Mouse (Mus musculus) testis, adult 2 months (tissue): ENCODE results near the gene 4931428F04Rik. TPM values are rescaled to one million over a fixed set of nuclear protein-coding genes. Genes with fewer than 3 reads are reported as not detected.

Source experiments
- H3K27ac ChIP-seq: fragments of 200-500 bp; 2 replicates; pipeline ENCODE4 v1.5.1; 2012; ENCODE audit warnings: low read depth, low read length; ENCODE audit not compliant: control insufficient read depth, insufficient read depth
- H3K27me3 ChIP-seq: fragments of 200-500 bp; 2 replicates; pipeline ENCODE4 v1.6.1; 2012; ENCODE audit warnings: mild to moderate bottlenecking, low read length, moderate library complexity; ENCODE audit not compliant: control insufficient read depth, insufficient read depth
- H3K36me3 ChIP-seq: fragments of 200-500 bp; 2 replicates; pipeline ENCODE4 v1.6.1; 2012; ENCODE audit warnings: mild to moderate bottlenecking, low read length; ENCODE audit not compliant: control insufficient read depth, insufficient read depth
- H3K4me1 ChIP-seq: fragments of 200-500 bp; 2 replicates; pipeline ENCODE4 v1.6.1; 2012; ENCODE audit warnings: low read length; ENCODE audit not compliant: control insufficient read depth, insufficient read depth
- H3K4me3 ChIP-seq: fragments of 200-500 bp; 2 replicates; pipeline ENCODE4 v1.5.1; 2012; ENCODE audit warnings: low read depth, mild to moderate bottlenecking, low read length, moderate library complexity, mixed read lengths; ENCODE audit not compliant: control insufficient read depth
- CTCF ChIP-seq: fragments of 200-500 bp; IDR thresholded peaks from 2 replicates; pipeline ENCODE4 v1.5.1; 2012; ENCODE audit warnings: low read depth, mild to moderate bottlenecking, inconsistent platforms, low read length, moderate library complexity; ENCODE audit not compliant: control insufficient read depth, insufficient read depth, insufficient replicate concordance
- POLR2A ChIP-seq: fragments of 200-500 bp; IDR thresholded peaks from 2 replicates; pipeline ENCODE4 v1.6.1; 2012; ENCODE audit warnings: low read depth, mild to moderate bottlenecking, inconsistent platforms, low read length, moderate library complexity; ENCODE audit not compliant: control insufficient read depth
- polyA plus RNA-seq: library from polyadenylated mRNA; depleted of rRNA; stranded (reverse); fragments of >200 nt; gene quantifications from 2 replicates; pipeline ENCODE4 v1.2.3, GENCODE M21; 2012; rRNA removed

The 4931428F04Rik gene
- polyA plus RNA-seq = 78.2 and 90.9 TPM in 2 replicates

DNA sequence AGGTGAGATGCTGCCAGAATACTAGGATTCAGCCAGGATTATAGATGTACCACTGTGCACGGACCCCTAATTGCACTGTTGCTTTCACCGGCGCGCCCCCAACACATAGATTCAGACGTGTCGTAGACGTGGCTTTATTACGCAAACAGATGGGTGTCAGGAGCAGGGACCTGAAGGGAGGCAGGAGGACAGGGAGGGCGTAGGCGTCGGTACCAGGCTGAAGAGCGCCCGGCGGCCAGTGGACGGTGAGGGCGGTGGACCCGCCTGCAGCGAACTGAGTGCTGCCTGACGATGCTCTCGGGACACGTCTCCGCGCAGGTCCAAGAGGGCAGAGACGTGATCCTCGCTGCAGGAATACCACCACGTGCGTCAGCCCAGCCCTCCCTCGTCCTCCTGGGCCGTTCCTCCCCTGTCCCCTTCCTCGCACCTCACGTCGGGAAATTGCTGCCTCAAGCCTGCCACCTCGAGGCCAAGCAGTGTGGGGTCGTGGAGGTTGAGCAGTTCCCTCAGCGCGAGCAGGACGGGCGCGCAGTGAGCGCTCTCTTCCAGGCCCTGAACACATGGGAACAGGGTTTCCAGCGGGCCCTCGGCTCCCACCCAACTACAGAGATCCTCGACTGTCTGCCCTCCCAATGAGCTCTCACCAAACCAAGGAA, at the start of gene 4931428F04Rik:
Gene 4931428F04Rik (minus strand): TSS at position 60 of the 656 bp plus-strand sequence.
- Histone ChIP-seq H3K4me1 (peaks cover 17% of the 10 kb centered on the region), H3K27ac (peak within 1 kb of the TSS; percentile 67), H3K27me3 (no peaks in the 10 kb centered on the region; the same call in 1 of the 2 replicates), H3K36me3 (no peaks in the 10 kb centered on the region), H3K4me3 (peak within 1 kb of the TSS; percentile 95)
- TF ChIP-seq POLR2A (peak; percentile 90; the same call in 1 of the 2 replicates), CTCF (peak; percentile 40; the same call in 1 of the 2 replicates)

DNA sequence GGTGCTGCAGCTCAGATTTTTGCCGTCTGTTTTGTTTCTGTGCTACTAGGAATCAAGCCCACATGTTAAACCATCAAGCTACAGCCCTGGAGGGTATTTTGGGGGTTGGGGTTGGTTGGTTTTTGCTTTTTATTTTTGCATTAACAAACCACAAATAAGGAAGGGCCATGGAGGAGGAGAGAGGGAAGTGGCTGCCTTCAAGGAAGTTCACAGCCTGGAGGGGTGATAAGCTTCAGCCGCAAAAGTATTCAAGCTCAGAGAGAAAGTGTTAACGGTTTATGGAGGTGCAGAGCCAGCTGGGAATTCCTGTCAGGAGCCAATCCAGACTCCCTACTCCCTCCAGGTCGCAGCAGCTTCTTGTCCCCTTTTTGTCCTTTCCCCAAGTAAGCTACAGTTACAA, 49.3 kb upstream of the 4931428F04Rik start:
- H3K4me1 ChIP-seq = peaks cover 16% of the 10 kb centered on the region
- H3K27ac ChIP-seq = no peak overlapping the region
- H3K27me3 ChIP-seq = no peaks in the 10 kb centered on the region
- H3K36me3 ChIP-seq = peaks cover 1% of the 10 kb centered on the region; the same call in 1 of the 2 replicates
- H3K4me3 ChIP-seq = no peak overlapping the region
- no peak for TF ChIP-seq CTCF

GRCm38 (mm10) chr8:105336373-105337130, 46.9 kb upstream of the 4931428F04Rik start:
- peak overlapping the region; percentile 77 for H3K4me3 ChIP-seq
- no peak overlapping the region for H3K27ac ChIP-seq
- peaks cover 1% of the 10 kb centered on the region; the same call in 1 of the 2 replicates for H3K36me3 ChIP-seq
- TF ChIP-seq POLR2A (no peak), CTCF (no peak)
- H3K27me3 ChIP-seq = no peaks in the 10 kb centered on the region
- H3K4me1 ChIP-seq = peaks cover 16% of the 10 kb centered on the region

DNA sequence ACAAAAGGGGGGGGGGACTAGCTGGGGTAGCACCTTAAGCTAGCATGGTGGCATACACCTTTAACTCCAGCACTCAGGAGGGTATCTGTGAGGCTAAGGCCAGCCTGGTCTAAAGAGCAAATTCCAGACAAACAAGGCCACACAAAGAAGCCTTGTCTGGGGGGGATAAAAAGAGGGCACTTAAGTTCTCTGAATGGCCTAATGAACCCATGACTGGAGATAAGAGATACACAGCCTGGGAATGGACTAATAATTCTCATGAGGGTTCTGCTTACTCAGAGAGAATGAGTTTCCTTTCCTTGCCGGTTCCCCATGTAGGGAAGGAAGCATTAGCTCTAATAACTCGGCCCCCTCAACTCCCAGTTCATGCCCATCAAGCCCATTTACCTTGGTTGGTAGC, 42.9 kb upstream of the 4931428F04Rik start:
- no peak overlapping the region for H3K4me3 ChIP-seq
- peaks cover 11% of the 10 kb centered on the region for H3K4me1 ChIP-seq
- no peak overlapping the region for H3K27ac ChIP-seq
- no peaks in the 10 kb centered on the region for H3K27me3 ChIP-seq
- H3K36me3 ChIP-seq = peaks cover 1% of the 10 kb centered on the region
- TF ChIP-seq CTCF = no peak
- TF ChIP-seq POLR2A = no peak

GRCm38 (mm10) chr8:105331931-105332330, 42.3 kb upstream of the 4931428F04Rik start:
- Histone ChIP-seq H3K27me3 (no peaks in the 10 kb centered on the region), H3K27ac (no peak overlapping the region), H3K4me3 (no peak overlapping the region), H3K4me1 (peaks cover 7% of the 10 kb centered on the region), H3K36me3 (no peaks in the 10 kb centered on the region; the same call in 1 of the 2 replicates)
- no peak for TF ChIP-seq CTCF
- TF ChIP-seq POLR2A = no peak

DNA sequence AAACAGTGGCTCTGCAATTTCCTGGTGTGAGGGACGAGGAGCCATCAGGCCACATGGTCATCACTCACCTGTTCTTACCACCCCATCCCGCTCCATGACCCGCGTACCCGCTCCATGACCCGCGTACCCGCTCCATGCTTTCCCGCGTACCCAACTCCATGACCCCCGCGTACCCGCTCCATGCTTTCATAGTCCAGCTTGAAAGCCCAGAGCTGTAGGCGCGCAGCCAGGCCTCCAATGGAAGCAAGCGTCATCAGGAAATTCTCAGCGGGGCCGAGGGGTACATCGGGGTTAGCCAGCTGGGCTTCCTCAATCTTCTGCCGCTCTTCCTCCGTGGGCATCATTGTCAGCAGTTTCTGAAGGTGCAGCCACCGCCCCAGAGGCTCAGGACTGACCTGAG, 41.8 kb upstream of the 4931428F04Rik start:
- Histone ChIP-seq H3K36me3 (no peaks in the 10 kb centered on the region; the same call in 1 of the 2 replicates), H3K4me3 (no peak overlapping the region), H3K27me3 (no peaks in the 10 kb centered on the region), H3K27ac (no peak overlapping the region), H3K4me1 (peaks cover 7% of the 10 kb centered on the region)
- TF ChIP-seq CTCF (no peak), POLR2A (no peak)

GRCm38 (mm10) chr8:105330325-105330724, 40.7 kb upstream of the 4931428F04Rik start:
- Histone ChIP-seq H3K36me3 (no peaks in the 10 kb centered on the region; the same call in 1 of the 2 replicates), H3K27me3 (no peaks in the 10 kb centered on the region), H3K4me1 (peaks cover 6% of the 10 kb centered on the region), H3K4me3 (no peak overlapping the region), H3K27ac (no peak overlapping the region)
- TF ChIP-seq CTCF (no peak), POLR2A (no peak)
